Mouse (Mus musculus) bone marrow, adult 2 months (tissue): ENCODE measurements around the gene Trim47.

Experiments
- CTCF ChIP-seq: fragments of 200-500 bp; IDR thresholded peaks from 2 replicates; pipeline ENCODE4 v1.5.1; 2011; ENCODE audit warnings: low read length, control low read depth; ENCODE audit not compliant: control insufficient read depth, insufficient read depth
- POLR2A ChIP-seq: fragments of 200-500 bp; IDR thresholded peaks from 2 replicates; pipeline ENCODE4 v1.6.1; 2011; ENCODE audit warnings: low read depth, mild to moderate bottlenecking, control low read depth, low read length, borderline replicate concordance; ENCODE audit not compliant: control insufficient read depth

- TF ChIP-seq POLR2A: no peak
- no peak for TF ChIP-seq CTCF
Measured at GRCm38 (mm10) chr11:116117241-116117640, 9.8 kb downstream of the Trim47 start.
